Mouse (Mus musculus) lung, embryonic 14.5 days (tissue): Measurements from ENCODE around the gene P2ry13. TPM values are rescaled to one million over a fixed set of nuclear protein-coding genes. Genes with fewer than 3 reads are reported as not detected.

Experiments used
- ATAC-seq: fragments of 200-750 bp; cut with Nextera tagmentation; 2 replicates; pipeline ENCODE4 v1.8.0; 2017; ENCODE audit warnings: mild to moderate bottlenecking, moderate TSS enrichment, moderate library complexity; ENCODE audit not compliant: insufficient read depth
- DNase-seq: peaks from one replicate; pipeline ENCODE4 v3.0.0-alpha.2; 2015
- H3K27ac ChIP-seq: fragments of 300-500 bp; sonication (generic); 2 replicates; pipeline ENCODE4 v1.5.1; 2014; ENCODE audit warnings: low read depth, mild to moderate bottlenecking, moderate library complexity
- H3K27me3 ChIP-seq: fragments of 300-500 bp; sonication (generic); 2 replicates; pipeline ENCODE4 v1.6.1; 2014; ENCODE audit warnings: low read length, control low read depth; ENCODE audit not compliant: insufficient read depth
- H3K36me3 ChIP-seq: fragments of 300-500 bp; sonication (generic); 2 replicates; pipeline ENCODE4 v1.6.1; 2014; ENCODE audit warnings: control low read depth; ENCODE audit not compliant: insufficient read depth
- H3K4me1 ChIP-seq: fragments of 300-500 bp; sonication (generic); 2 replicates; pipeline ENCODE4 v1.6.1; 2014; ENCODE audit warnings: antibody characterized with exemption, control low read depth; ENCODE audit not compliant: insufficient read depth
- H3K4me2 ChIP-seq: fragments of 300-500 bp; sonication (generic); 2 replicates; pipeline ENCODE4 v1.6.1; 2014; ENCODE audit warnings: mild to moderate bottlenecking
- H3K4me3 ChIP-seq: fragments of 300-500 bp; sonication (generic); 2 replicates; pipeline ENCODE4 v1.5.1; 2014; ENCODE audit warnings: low read depth, low read length
- H3K9ac ChIP-seq: fragments of 300-500 bp; sonication (generic); 2 replicates; pipeline ENCODE4 v1.6.1; 2014
- H3K9me3 ChIP-seq: fragments of 300-500 bp; sonication (generic); 2 replicates; pipeline ENCODE4 v1.6.1; 2016; ENCODE audit warnings: low read depth, low read length, control low read depth
- CTCF ChIP-seq: IDR thresholded peaks from 2 replicates; pipeline ENCODE4 v1.5.1; 2016; ENCODE audit warnings: antibody characterized with exemption, low read depth
- WGBS: fragments of 180-500 bp; shearing (Covaris S2); extraction: QIAGEN DNeasy Blood & Tissue Kit; methylation state at CpG from one replicate; pipeline ENCODE4 v1.1.7; 2014; 5-methylcytosine and 5-hydroxymethylcytosine counted together
- polyA plus RNA-seq: library from polyadenylated mRNA; unstranded; fragments of >200 nt; fragmentation: Nextera tagmentation; extraction: Ambion mirVana; gene quantifications from 2 replicates; pipeline ENCODE4 v1.2.1, GENCODE M21; 2014

The P2ry13 gene
- polyA plus RNA-seq, 1 experiment from 2014 or later: 1.3 TPM

DNA sequence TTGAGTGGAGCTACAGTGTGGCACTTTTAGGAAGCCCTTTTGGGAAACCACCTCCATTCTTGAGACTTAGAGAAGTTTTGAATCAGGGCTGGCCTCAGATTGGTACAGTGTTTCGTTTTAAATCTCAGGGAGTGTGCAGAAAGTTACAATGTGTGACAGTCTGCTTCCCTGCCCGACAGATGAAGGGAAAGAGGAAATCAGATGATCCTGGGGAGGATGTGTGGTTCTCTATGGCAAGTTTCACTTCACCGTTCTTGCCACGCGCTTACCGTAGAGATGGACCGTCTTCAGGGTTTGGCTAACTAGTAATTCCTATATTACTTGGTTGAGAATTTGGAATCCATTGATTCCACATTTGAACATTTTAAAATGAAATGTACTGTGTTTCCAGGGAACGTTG, 1.1 kb upstream of the P2ry13 start:
- Histone ChIP-seq H3K9ac (no peak overlapping the region), H3K9me3 (no peaks in the 10 kb centered on the region), H3K36me3 (no peaks in the 10 kb centered on the region), H3K27me3 (no peaks in the 10 kb centered on the region), H3K27ac (no peak overlapping the region), H3K4me2 (no peak overlapping the region), H3K4me1 (no peaks in the 10 kb centered on the region), H3K4me3 (no peak overlapping the region)
- TF ChIP-seq CTCF: no peak
- WGBS: 85% methylated on average over 8 of the region's 8 CpGs
- ATAC-seq (no peak), DNase-seq (no peak)

GRCm38 (mm10) chr3:59210089-59210488, 593 bp downstream of the P2ry13 start:
- no peak overlapping the region for H3K4me2 ChIP-seq
- H3K9ac ChIP-seq: no peak overlapping the region
- no peaks in the 10 kb centered on the region for H3K27me3 ChIP-seq
- DNase-seq (no peak), ATAC-seq (no peak)
- no peak overlapping the region for H3K4me3 ChIP-seq
- H3K4me1 ChIP-seq: 0 out of 2 replicates have a peak, but pooled peaks cover 1% of the 10 kb centered on the region
- TF ChIP-seq CTCF: no peak; the same call in 1 of the 2 replicates
- H3K36me3 ChIP-seq: no peaks in the 10 kb centered on the region
- no peak overlapping the region for H3K27ac ChIP-seq
- no peaks in the 10 kb centered on the region for H3K9me3 ChIP-seq
- 53% methylated on average over 8 of the region's 8 CpGs for WGBS

GRCm38 (mm10) chr3:59208650-59209548, 1.8 kb downstream of the P2ry13 start:
- peak; percentile 87 for TF ChIP-seq CTCF
- H3K27ac ChIP-seq: no peak overlapping the region
- DNase-seq: peak; percentile 93

DNA sequence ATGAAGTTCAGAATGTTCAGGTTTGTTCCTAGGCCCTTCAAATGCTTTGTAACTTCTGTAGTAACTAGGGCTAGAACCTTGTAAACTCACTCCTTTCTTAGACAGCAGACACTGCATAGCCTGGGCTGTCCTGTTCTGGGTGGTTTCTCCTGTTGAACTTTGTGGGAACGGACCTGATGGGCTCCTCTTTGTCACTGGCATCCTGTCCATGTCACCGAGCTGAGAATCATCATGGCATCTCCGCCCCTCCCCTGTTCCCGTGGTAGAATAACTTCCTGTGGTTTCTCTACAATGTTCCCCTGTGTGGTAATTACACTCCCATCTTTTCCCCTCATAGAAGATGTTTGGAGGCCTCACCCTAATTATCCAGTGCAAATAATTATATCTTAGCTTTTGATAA, 4.7 kb downstream of the P2ry13 start:
- WGBS: 71% methylated on average over 4 of the region's 4 CpGs
- Histone ChIP-seq H3K9me3 (no peaks in the 10 kb centered on the region), H3K4me1 (0 out of 2 replicates have a peak, but pooled peaks cover 7% of the 10 kb centered on the region), H3K27me3 (no peaks in the 10 kb centered on the region), H3K36me3 (no peaks in the 10 kb centered on the region), H3K27ac (no peak overlapping the region), H3K4me3 (no peak overlapping the region), H3K4me2 (no peak overlapping the region), H3K9ac (no peak overlapping the region)
- TF ChIP-seq CTCF: no peak
- ATAC-seq (no peak), DNase-seq (no peak)

More at GRCm38 (mm10) chr3:59208650-59209548, 1.8 kb downstream of the P2ry13 start:
- Histone ChIP-seq H3K36me3 (no peaks in the 10 kb centered on the region), H3K9ac (no peak overlapping the region), H3K27me3 (no peaks in the 10 kb centered on the region), H3K4me1 (0 out of 2 replicates have a peak, but pooled peaks cover 7% of the 10 kb centered on the region), H3K4me2 (no peak overlapping the region), H3K4me3 (no peak overlapping the region), H3K9me3 (no peaks in the 10 kb centered on the region)
- ATAC-seq: peak; percentile 39; the same call in 1 of the 2 replicates
- WGBS: 66% methylated on average over 4 of the region's 4 CpGs

- ATAC-seq: peak; percentile 39
- TF ChIP-seq CTCF: no peak
- H3K36me3 ChIP-seq: no peaks in the 10 kb centered on the region
- no peak overlapping the region for H3K9ac ChIP-seq
- 0 out of 2 replicates have a peak, but pooled peaks cover 7% of the 10 kb centered on the region for H3K4me1 ChIP-seq
- no peak overlapping the region; the same call in none of the 2 replicates for H3K27ac ChIP-seq
- DNase-seq: peak; percentile 26
- H3K4me3 ChIP-seq: no peak overlapping the region
- 33% methylated on average over 11 of the region's 11 CpGs for WGBS
- no peaks in the 10 kb centered on the region for H3K9me3 ChIP-seq
- no peak overlapping the region for H3K4me2 ChIP-seq
- H3K27me3 ChIP-seq: no peaks in the 10 kb centered on the region
These were observed 5.8 kb downstream of the P2ry13 start for GRCm38 (mm10) chr3:59204719-59205503.

GRCm38 (mm10) chr3:59203802-59204520, 6.7 kb downstream of the P2ry13 start:
- no peak overlapping the region for H3K4me3 ChIP-seq
- 0 out of 2 replicates have a peak, but pooled peaks cover 7% of the 10 kb centered on the region for H3K4me1 ChIP-seq
- H3K9ac ChIP-seq: no peak overlapping the region
- no peak overlapping the region for H3K4me2 ChIP-seq
- H3K27ac ChIP-seq: peak overlapping the region; percentile 68
- H3K36me3 ChIP-seq: no peaks in the 10 kb centered on the region
- no peak for TF ChIP-seq CTCF
- 58% methylated on average over 8 of the region's 8 CpGs for WGBS
- H3K9me3 ChIP-seq: no peaks in the 10 kb centered on the region
- H3K27me3 ChIP-seq: no peaks in the 10 kb centered on the region
- DNase-seq (peak; percentile 52), ATAC-seq (peak; percentile 83)
